Mouse (Mus musculus): ENCODE data around the gene Pdgfa.

The Pdgfa gene

GRCm38 (mm10) chr5:138997171-138997788 is at the start of gene Pdgfa:
Gene Pdgfa (minus strand): TSS chr5:138997370.
- DNase-seq (ENCODE audit: low spot score in 2 of 2), result peak; percentile 37 to 49

DNA sequence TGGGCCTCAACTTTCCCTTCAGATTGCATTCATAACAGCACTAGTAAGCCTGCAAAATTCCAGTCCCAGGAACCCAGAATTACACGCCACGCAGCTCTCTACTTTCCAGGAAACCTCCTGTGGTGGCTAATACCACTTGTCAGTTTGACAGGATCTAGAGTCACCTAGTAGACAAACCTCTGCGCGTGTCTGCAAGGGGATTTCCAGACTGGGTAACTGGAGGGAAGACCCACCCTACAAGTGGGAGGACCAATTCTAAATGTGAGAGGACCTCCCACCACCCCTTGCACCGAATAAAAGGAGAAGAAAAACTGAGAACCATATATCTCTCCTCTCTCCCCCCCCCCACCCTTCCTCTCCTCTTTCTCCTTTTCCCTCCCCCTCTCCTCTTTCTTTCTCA is 49.5 kb upstream of the Pdgfa start:
- no peak for DNase-seq (ENCODE audit: low spot score in 2 of 2)

DNA sequence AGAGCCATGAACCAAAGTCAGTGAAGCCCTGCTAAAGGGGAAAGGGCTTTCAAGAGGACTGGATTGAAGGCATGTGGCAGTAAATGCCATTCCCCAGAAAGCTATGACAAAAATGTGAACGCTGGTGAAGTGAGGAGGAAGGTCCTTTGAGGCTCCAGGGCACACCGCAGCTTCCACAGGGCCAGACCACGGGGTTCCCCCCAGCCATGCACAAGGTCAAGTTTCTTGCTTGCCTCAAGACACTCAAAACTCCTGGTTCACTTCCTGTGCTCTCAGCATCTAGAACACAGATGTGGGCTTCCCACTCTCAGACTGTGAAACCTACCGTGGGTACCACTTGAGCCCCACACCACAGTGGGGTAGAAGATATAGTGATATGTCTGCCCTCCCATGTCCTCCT is 46.4 kb upstream of the Pdgfa start:
- DNase-seq (ENCODE audit: low spot score in 2 of 2), result no peak

GRCm38 (mm10) chr5:139042299-139042698 is 45.1 kb upstream of the Pdgfa start:
- no peak for DNase-seq (ENCODE audit: low spot score in 2 of 2)

DNA sequence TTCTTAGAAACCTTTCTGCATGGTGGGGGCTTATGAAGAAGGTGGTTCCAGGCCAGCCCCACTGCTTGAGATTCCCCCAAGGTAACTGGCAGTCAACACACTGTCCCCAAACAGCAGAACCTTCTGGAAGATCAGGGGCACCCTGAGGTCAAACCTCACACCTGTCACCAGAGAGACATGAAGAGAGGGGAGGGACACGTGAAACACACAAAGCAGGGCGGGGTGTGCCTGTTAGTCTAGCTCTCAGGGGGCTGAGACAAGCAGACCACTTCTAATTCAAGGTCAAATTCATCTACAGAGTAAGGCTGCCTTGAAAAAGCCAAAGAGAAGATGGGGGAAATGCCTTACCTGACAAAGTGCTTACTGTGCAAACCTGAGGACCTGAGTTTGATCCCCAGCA is 38.0 kb upstream of the Pdgfa start:
- no peak for DNase-seq (ENCODE audit: low spot score in 2 of 2)

- no peak for DNase-seq (ENCODE audit: low spot score in 2 of 2)
Observed at GRCm38 (mm10) chr5:139034746-139035145, 37.6 kb upstream of the Pdgfa start.

DNA sequence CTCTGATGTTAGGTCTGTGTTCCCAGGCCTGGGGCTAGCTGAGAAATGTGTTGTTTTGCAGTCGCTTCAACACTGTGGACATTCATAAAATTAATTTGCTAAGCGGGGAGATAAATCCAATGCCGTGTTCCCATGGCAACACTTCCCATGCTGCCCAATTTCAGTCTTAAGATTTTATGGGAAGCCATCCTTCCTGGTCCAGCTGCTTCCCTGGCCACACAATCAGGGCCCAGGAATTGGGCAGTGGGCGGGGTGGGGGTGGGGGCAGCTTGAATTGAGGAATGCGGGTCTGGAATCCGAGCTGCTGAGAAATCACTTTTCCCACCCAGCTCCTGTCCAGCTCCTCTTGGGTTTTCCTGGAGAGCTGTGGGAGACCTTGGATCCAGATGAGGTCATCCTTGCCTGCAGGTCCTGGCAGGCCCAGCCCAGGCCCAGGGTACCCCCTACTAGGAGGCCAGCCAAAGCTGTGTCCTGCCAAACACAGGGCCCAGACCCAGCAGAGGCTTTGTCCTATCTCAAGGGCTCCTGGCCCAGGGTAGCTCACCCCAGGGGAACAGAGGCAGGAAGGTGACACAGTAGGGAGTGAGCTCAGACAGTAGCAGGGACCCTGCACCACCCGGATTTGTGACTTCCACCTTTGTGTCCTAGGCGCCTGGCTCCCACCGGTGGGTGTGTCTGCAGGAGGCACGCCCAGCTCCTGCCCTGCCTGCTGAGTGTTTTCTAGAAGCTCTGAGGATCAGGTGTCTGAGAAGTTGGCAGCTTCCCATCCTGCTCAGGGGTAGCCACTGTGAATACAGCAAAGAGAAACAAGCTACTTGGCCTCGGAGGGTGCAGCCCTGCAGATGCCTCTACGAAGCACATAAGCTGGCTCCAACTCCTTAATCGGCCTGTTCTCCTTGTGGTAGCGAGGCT is 36.5 kb upstream of the Pdgfa start:
- no peak for DNase-seq (ENCODE audit: low spot score in 2 of 2)

DNA sequence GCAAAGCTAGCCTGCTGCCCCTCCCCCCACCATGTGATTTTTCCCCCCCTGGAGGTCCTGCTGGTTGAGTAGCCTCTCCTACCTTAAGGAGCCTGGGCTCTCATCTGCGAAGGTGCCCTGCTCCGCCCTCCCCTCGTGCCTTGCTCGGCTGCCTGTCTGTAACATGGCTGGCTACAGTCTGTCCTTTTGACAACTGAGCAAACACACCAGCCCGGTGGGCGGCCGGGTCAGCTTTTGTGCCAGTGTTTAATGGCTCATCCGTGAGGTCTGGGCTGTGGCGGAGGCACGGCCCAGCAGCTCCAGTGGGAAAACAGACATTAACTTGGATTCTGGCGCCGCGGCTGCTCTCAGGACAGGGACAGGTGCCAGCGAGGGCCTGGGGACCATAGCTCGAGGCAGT is 30.4 kb upstream of the Pdgfa start:
- no peak for DNase-seq (ENCODE audit: low spot score in 2 of 2)

DNA sequence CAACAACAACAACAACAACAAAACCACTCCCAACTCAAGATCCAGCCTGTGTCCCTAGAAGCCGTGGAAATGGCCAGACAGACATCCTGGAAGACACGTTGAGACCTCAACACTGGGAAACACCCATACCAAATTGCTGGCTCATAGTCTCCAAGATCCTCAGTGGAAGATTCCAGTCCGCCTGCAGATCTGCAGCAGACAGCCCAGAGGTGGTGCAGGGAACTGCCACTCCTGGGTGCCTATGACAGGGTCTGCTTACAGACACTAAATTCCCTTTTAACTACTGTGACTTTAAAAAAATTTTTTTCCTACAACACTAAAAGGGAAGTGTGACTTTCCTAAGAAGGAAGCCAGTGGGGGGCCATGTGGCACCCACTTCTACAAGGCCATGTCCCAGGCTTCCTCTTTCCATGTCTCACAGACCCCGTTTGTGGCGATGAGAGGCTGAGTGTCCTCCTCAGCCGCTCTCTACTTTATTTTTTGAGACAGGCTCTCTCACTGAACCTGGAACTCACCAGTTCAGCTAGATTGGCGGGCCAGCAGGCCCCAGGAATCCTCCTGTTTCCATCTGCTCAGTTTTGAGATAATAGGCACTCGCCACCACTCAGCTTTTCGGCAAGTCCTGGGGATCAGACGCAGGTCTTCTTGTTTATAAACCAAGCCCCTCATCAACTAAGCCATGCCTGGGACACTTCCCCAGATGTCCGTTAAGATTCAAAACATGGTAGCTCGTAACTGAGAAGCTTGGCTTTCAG is 27.4 kb upstream of the Pdgfa start:
- no peak for DNase-seq (ENCODE audit: low spot score in 2 of 2)

GRCm38 (mm10) chr5:139020595-139020994 is 23.4 kb upstream of the Pdgfa start:
- no peak for DNase-seq (ENCODE audit: low spot score in 2 of 2)

DNA sequence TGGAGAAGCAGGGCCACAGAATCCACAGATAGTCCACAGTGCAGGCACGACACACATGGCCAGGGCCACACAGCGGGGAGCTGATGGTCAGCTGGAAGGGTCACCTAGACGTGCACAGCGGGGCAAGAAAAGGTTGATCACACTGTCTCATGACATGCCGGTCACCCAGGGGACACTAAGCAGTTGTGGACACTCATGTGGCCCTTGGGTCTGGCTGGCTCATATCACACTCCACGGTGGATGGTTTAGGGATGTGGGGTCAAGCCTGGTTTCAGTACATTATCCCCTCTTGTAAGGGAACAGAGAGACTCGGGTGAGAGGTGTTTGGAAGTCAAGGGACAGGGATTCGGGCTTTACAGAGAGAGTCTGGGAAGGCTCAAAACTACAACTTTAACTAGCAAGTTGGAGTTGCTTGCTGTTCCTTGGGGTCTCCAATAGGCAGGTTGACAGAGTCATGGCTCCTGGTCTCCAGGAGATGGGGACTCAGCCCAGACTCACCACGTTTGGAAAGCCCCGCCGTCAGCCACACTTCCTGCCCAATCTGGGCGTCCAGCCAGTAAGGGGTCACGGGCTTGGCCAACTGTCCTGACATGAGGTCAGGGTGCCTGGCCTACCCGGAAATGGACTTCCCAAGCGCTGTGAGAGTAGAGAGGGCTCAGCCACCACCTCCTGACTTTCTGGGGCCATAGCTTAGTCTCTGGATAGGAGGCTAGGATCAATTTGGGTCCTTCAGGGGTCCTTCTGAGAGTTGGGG is 20.4 kb upstream of the Pdgfa start:
- DNase-seq (ENCODE audit: low spot score in 2 of 2), result peak in 1 of 2 experiments; percentile 31

GRCm38 (mm10) chr5:139015097-139015496 is 17.9 kb upstream of the Pdgfa start:
- DNase-seq (ENCODE audit: low spot score in 2 of 2), result peak in 1 of 2 experiments; percentile 41

DNA sequence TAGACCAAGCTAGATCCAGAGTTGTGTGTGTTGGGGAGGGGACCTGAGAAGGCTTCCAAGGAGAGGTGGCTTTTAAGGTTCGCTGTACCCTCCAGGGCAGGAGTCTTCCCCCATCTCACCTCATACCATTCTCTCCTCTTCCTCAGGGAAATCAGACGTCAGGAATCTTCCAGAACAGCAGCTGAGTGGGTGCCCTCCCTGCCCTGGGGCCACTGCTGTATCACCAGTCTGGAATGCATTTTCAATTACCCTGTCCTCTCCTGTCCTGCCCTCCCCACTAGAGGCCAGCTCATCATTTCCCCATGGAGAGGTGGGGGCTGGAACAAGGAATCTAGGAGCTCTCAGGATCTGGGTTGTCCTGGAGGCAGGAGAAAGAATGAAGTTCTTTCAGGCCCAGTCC is 13.5 kb upstream of the Pdgfa start:
- DNase-seq (ENCODE audit: low spot score in 2 of 2), result no peak

DNA sequence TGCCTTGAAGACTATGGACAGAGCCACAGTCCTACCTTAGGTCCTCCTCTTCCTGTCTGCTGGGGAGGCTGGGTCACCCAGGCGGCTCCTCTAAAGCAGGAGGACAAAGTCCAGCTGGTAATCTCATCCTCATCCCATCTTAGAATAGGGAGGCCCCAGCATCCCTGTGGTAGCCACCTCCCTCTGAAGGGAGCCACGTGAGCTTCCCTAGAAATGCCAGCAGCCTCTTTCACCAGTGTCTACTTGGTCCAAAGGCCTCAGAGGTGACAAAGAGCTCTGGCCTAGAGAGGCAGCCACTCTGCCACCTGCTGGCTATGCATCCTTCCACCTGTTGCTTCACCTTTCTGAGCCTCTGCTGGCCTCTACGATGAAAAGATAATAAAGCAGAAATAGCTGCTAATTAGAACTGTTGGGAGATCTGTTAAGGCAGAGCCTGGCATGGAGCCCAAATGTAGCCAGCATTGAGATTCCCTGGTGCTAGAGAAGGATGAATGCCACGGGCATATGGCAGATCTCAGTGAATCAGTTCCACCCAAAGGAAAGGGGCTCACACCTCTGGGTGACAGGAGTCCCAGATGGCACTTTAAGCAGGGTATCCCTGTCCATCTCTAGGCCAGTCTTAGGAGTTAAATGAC is 10.1 kb upstream of the Pdgfa start:
- DNase-seq (ENCODE audit: low spot score in 2 of 2), result peak in 1 of 2 experiments; percentile 34

DNA sequence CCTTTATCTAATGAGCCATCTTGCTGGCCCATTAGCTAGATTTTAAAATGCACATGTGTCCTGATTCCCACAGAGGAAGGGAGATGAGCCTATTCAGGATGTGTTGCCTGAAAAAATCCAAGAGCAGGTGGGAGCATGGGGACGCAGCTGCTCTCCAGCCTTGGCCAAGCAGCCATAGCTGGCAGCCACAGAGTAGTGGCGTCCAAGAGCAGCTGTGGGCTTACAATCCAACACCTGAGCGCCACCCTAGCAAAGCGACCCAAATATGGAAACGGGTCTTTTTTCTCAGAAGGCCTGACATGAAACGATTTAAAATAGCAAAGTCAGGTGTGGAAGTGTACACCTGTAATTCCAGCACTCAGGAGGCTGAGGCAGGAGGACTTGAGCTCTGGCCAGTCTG is 7.4 kb upstream of the Pdgfa start:
- DNase-seq (ENCODE audit: low spot score in 2 of 2), result no peak

DNA sequence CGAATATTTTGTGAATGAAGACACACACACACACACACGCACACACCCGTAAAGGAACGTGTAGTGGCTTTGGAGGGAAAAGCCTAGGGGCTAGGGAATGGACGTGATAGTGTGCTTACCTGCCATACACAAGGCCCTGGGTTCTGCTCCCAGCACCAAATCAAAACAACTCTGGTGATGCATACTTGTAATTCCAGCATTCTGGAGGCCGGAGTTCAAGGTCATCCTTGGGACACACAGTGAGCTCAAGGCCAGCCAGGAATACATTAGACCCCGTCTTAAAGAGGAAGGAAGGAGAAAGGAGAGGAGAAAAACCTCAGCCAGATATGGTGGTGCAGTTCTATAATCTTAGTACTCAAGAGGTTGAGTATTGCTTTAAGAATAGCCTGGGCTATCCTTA is 2.5 kb upstream of the Pdgfa start:
- DNase-seq (ENCODE audit: low spot score in 2 of 2), result no peak

DNA sequence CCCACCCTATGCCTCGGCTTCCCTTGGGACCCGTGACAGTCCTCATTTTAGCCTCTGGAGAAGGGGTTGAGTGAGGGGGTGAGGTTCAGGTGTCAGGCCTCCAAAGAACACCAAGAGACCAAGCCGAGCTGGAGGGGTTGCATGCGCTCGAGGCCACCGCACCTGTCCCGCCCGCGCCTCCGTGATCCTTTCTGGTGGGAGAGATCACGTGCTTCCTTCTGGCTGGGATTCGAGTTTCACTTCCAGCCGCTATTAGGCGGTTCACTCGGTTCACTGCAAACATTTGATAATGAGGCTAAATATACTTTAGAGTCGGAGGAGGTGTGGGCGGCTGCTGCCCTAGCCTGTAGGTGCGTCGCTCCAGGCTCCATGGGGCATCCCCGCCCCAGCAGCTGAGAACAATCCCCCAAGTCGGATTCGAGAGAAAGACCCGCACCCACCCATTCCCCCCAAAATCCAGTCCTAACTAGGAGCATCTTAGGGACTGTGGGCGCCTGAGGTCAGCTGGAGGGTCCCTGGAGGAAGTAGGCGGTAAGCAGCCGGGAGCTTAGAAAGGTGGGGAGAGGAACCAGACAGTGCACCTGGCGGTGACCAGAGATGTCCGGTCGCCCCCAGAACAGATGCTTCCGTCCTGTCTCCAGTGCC is 888 bp upstream of the Pdgfa start:
- DNase-seq (ENCODE audit: low spot score in 2 of 2), result no peak

- peak in 1 of 2 experiments; percentile 21 for DNase-seq (ENCODE audit: low spot score in 2 of 2)
Observed at GRCm38 (mm10) chr5:138996322-138997073, 672 bp downstream of the Pdgfa start.

DNA sequence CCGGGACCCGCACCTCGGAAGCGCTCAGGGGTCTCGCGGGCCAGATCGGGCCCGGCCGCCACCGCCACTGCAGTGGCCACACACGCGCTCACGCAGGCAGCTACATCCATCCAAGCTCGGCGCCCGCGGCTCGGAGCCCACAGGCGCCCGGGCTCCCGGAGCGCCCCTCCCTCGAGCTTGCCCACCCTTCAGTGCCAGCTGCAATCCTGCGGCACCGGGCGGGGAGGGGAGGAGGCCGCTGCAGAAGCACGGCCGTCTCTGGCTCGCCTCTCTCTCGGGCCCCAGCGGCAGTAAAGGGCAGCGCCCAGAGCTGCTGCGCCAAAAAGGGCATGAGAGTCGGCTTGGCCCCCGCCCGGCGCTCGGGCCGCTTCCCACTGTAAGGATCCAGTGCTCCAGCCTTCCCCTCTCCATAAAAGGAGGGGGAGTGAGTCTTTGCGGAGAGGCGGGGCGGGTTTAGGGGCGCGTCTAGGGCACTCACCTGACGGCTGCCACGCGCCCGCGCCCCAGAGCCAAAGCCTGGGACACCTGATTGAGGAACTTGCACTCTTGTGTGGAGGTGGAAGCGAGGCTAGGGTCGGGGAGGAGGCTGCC is 1.4 kb downstream of the Pdgfa start:
- DNase-seq (ENCODE audit: low spot score in 2 of 2), result peak; percentile 59 to 75
